In genomic region chr5:103387540-103388026, GRCm38 (mm10) we compare ENCODE assay signal across 11 mouse cellular contexts. TPM values are rescaled to one million over a fixed set of nuclear protein-coding genes. Genes with fewer than 3 reads are reported as not detected.
DNase-seq lines count a peak whose midpoint lies in the region; ATAC-seq and TF ChIP-seq lines count a peak whose summit lies in the region.
"Had no signal": no experiment of that assay in that cellular context is flagged by ENCODE, and none has a peak within 500 bp of the region (broad histone marks: within the 10 kb centered on the region; RNA-seq: fewer than 3 reads in every experiment).

No protein-coding gene starts in this region.

- no peak overlapping the region for H3K4me3 ChIP-seq in liver, embryonic 11.5 days (ENCODE audit: low read depth, low read length)
- no peak overlapping the region for H3K4me3 ChIP-seq in liver, postnatal 0 days (ENCODE audit: low read depth, low read length)
- no peak overlapping the region for H3K4me3 ChIP-seq in embryonic facial prominence, embryonic 13.5 days
- H3K4me3 ChIP-seq in stomach, embryonic 14.5 days (ENCODE audit: low read depth, low read length), result no peak overlapping the region
- H3K4me3 ChIP-seq: erythroblast, embryonic 14.5 days; neural tube, embryonic 12.5 days had no signal

- no peaks in the 10 kb centered on the region for H3K9me3 ChIP-seq in liver, embryonic 11.5 days (ENCODE audit: control insufficient read depth, low read length)
- no peaks in the 10 kb centered on the region for H3K9me3 ChIP-seq in liver, postnatal 0 days (ENCODE audit: low read length)
- H3K9me3 ChIP-seq in embryonic facial prominence, embryonic 13.5 days, result no peaks in the 10 kb centered on the region
- H3K9me3 ChIP-seq in stomach, embryonic 14.5 days (ENCODE audit: control insufficient read depth, low read depth, low read length), result no peaks in the 10 kb centered on the region
- H3K9me3 ChIP-seq: neural tube, embryonic 12.5 days had no signal

- H3K36me3 ChIP-seq in liver, embryonic 11.5 days (ENCODE audit: control insufficient read depth, insufficient read depth, low read length), result no peaks in the 10 kb centered on the region
- H3K36me3 ChIP-seq in liver, postnatal 0 days (replicated peaks; ENCODE audit: insufficient read depth, low read length), result no peaks in the 10 kb centered on the region
- no peaks in the 10 kb centered on the region for H3K36me3 ChIP-seq in embryonic facial prominence, embryonic 13.5 days
- no peaks in the 10 kb centered on the region for H3K36me3 ChIP-seq in stomach, embryonic 14.5 days (ENCODE audit: control insufficient read depth, insufficient read depth, low read length)
- H3K36me3 ChIP-seq: G1E; neural tube, embryonic 12.5 days had no signal

- no peak overlapping the region for H3K9ac ChIP-seq in liver, embryonic 11.5 days (ENCODE audit: low read depth, low read length)
- H3K9ac ChIP-seq in liver, postnatal 0 days (replicated peaks), result no peak overlapping the region
- no peak overlapping the region for H3K9ac ChIP-seq in embryonic facial prominence, embryonic 13.5 days
- no peak overlapping the region for H3K9ac ChIP-seq in stomach, embryonic 14.5 days (replicated peaks; ENCODE audit: low read depth, low read length)
- H3K9ac ChIP-seq: neural tube, embryonic 12.5 days had no signal

- 0 out of 2 replicates have a peak, but pooled peaks cover 3% of the 10 kb centered on the region for H3K4me1 ChIP-seq in liver, embryonic 11.5 days (replicated peaks; ENCODE audit: control insufficient read depth, insufficient read depth, low read length)
- no peaks in the 10 kb centered on the region for H3K4me1 ChIP-seq in liver, postnatal 0 days (ENCODE audit: insufficient read depth)
- peaks cover 19% of the 10 kb centered on the region for H3K4me1 ChIP-seq in embryonic facial prominence, embryonic 13.5 days
- H3K4me1 ChIP-seq in stomach, embryonic 14.5 days (ENCODE audit: control insufficient read depth, insufficient read depth, low read length), result peaks cover 16% of the 10 kb centered on the region; the same call in 1 of the 2 replicates
- H3K4me1 ChIP-seq: neural tube, embryonic 12.5 days had no signal

- intact Hi-C loops in heart, postnatal 10 days (cut with DNase I), result no loop called here

- peaks cover 8% of the 10 kb centered on the region; the same call in 1 of the 2 replicates for H3K27me3 ChIP-seq in liver, embryonic 11.5 days (replicated peaks; ENCODE audit: control insufficient read depth, insufficient read depth, low read length)
- no peaks in the 10 kb centered on the region for H3K27me3 ChIP-seq in liver, postnatal 0 days (ENCODE audit: insufficient read depth, low read length)
- no peaks in the 10 kb centered on the region for H3K27me3 ChIP-seq in embryonic facial prominence, embryonic 13.5 days
- H3K27me3 ChIP-seq in stomach, embryonic 14.5 days (ENCODE audit: control insufficient read depth, insufficient read depth, low read length), result no peaks in the 10 kb centered on the region
- H3K27me3 ChIP-seq: neural tube, embryonic 12.5 days had no signal

- 58% methylated on average over 8 of the region's 8 CpGs for WGBS in liver, embryonic 11.5 days
- 59% methylated on average over 8 of the region's 8 CpGs for WGBS in liver, postnatal 0 days (ENCODE audit: insufficient replicate concordance)
- WGBS in embryonic facial prominence, embryonic 13.5 days, result 38% methylated on average over 8 of the region's 8 CpGs
- 36% methylated on average over 8 of the region's 8 CpGs for WGBS in stomach, embryonic 14.5 days

- DNase-seq in liver, embryonic 11.5 days (ENCODE audit: low spot score), result no peak
- DNase-seq in liver, postnatal 0 days, result no peak
- DNase-seq in heart, postnatal 10 days, result peak; percentile 82 to 83
- peak; percentile 76 for DNase-seq in kidney, postnatal 14 days
- no peak for DNase-seq in adipocyte (ENCODE audit: low spot score)
- no peak for DNase-seq in layer of hippocampus, adult 9-10 months (ENCODE audit: low spot score)

- H3K27ac ChIP-seq in liver, embryonic 11.5 days (ENCODE audit: low read depth, low read length), result no peak overlapping the region
- no peak overlapping the region for H3K27ac ChIP-seq in liver, postnatal 0 days (ENCODE audit: low read depth)
- H3K27ac ChIP-seq in embryonic facial prominence, embryonic 13.5 days, result peak overlapping the region; percentile 66
- peak overlapping the region; percentile 81 for H3K27ac ChIP-seq in stomach, embryonic 14.5 days (ENCODE audit: low read length)
- H3K27ac ChIP-seq: neural tube, embryonic 12.5 days had no signal

- ATAC-seq in liver, embryonic 11.5 days (replicated peaks; ENCODE audit: low FRiP score), result 0 out of 2 replicates have a peak, but pooled peaks have one; percentile 12
- ATAC-seq in liver, postnatal 0 days, result no peak
- ATAC-seq in embryonic facial prominence, embryonic 13.5 days (ENCODE audit: insufficient number of reproducible peaks, insufficient read depth, low FRiP score, low TSS enrichment, low read depth), result peak; percentile 81
- ATAC-seq in stomach, embryonic 14.5 days (ENCODE audit: insufficient number of reproducible peaks, insufficient read depth, low FRiP score, low read depth), result peak; percentile 85; the same call in 1 of the 2 replicates

- TF ChIP-seq CTCF in liver, postnatal 0 days (IDR thresholded peaks at IDR 0.05; ENCODE audit: low read depth), result no peak

- H3K4me2 ChIP-seq in liver, embryonic 11.5 days, result no peak overlapping the region
- no peak overlapping the region for H3K4me2 ChIP-seq in liver, postnatal 0 days (ENCODE audit: low read depth, low read length)
- H3K4me2 ChIP-seq in embryonic facial prominence, embryonic 13.5 days, result no peak overlapping the region
- H3K4me2 ChIP-seq in stomach, embryonic 14.5 days (replicated peaks; ENCODE audit: low read depth, low read length), result no peak overlapping the region
- H3K4me2 ChIP-seq: neural tube, embryonic 12.5 days had no signal

- no peak for TF ChIP-seq EP300 in liver, postnatal 0 days (IDR thresholded peaks at IDR 0.05; ENCODE audit: low read depth)

RNA-seq across cellular contexts. Expression of gene Ptpn13, which starts 37.4 kb away (rescaled TPM):
- polyA plus RNA-seq in liver, embryonic 11.5 days (2014; fragmentation: Nextera tagmentation; extraction: Ambion mirVana), result 9.5 and 9.7 TPM in 2 replicates
- 0.38 and 0.43 TPM in 2 replicates for polyA plus RNA-seq in liver, postnatal 0 days (2015; fragmentation: Nextera tagmentation; extraction: Ambion mirVana)
- 18.0 and 19.9 TPM in 2 replicates for polyA plus RNA-seq in embryonic facial prominence, embryonic 13.5 days (2015; fragmentation: Nextera tagmentation; extraction: Ambion mirVana)
- total RNA-seq in heart, postnatal 10 days (2021), result 1 to 10 TPM; 9.8 TPM
- 26.3 and 28.5 TPM in 2 replicates for polyA plus RNA-seq in stomach, embryonic 14.5 days (2014; fragmentation: Nextera tagmentation; extraction: Ambion mirVana)
- polyA plus RNA-seq: G1E had no signal

Comparison
In these comparisons a context has a peak if more than half of its experiments do, and no peak if none do; other contexts are left out.
1. DNase-seq: peak in heart, postnatal 10 days (2 of 2) and kidney, postnatal 14 days (single experiment); none in liver, embryonic 11.5 days (single experiment), liver, postnatal 0 days (single experiment), adipocyte (single experiment) and layer of hippocampus, adult 9-10 months (single experiment).
2. H3K27ac ChIP-seq: peak in embryonic facial prominence, embryonic 13.5 days (single experiment) and stomach, embryonic 14.5 days (single experiment); none in liver, embryonic 11.5 days (single experiment) and liver, postnatal 0 days (single experiment).